Mouse (Mus musculus) kidney, adult 2 months (tissue): ENCODE results near the gene Med31.

ENCODE experiments used
- CTCF ChIP-seq: fragments of 200-500 bp; conservative IDR thresholded peaks from 2 replicates; pipeline ENCODE4 v1.5.1; 2011; ENCODE audit warnings: low read depth, mild to moderate bottlenecking, control low read depth, low read length, moderate library complexity, mixed read lengths; ENCODE audit not compliant: insufficient read depth, insufficient read length
- POLR2A ChIP-seq: fragments of 200-500 bp; IDR thresholded peaks from one replicate; pipeline ENCODE4 v1.6.1; 2011; ENCODE audit warnings: low read depth, low read length, control low read depth

DNA sequence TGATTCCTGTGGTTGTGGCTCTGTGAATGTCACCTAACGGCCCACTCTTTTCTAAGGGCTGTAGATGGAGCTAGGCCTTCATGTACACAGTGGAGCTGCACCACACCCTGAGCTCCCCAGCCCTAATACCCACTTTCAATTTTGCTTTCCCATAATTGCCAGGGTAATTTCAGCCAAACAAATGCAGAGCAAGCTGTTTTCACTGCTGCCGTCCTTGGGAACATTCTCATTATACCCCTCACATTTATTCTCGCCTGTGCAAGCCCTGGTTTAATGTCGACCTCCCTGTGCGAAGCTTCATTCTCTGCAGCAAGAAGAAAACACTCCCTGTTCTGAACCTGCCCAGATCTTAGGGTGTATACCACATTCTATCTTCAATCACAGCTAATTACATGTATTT lies 39.4 kb downstream of the Med31 start:
- no peak for TF ChIP-seq CTCF
- TF ChIP-seq POLR2A = no peak
